Mouse (Mus musculus): ENCODE measurements around the gene Psph. TPM values are rescaled to one million over a fixed set of nuclear protein-coding genes. Genes with fewer than 3 reads are reported as not detected.
A peak's percentile ranks its signal among the peaks of the same experiment; 100 is the strongest.
"Not testable (repeated sequence)": the region's sequence is repeated elsewhere in the genome, so short reads cannot be mapped to it uniquely, and the experiment has no call there.

Psph gene
- polyA plus RNA-seq (2016; fragmentation: Nextera tagmentation; extraction: Ambion mirVana) = 33.8 and 39.3 TPM in 2 replicates

DNA sequence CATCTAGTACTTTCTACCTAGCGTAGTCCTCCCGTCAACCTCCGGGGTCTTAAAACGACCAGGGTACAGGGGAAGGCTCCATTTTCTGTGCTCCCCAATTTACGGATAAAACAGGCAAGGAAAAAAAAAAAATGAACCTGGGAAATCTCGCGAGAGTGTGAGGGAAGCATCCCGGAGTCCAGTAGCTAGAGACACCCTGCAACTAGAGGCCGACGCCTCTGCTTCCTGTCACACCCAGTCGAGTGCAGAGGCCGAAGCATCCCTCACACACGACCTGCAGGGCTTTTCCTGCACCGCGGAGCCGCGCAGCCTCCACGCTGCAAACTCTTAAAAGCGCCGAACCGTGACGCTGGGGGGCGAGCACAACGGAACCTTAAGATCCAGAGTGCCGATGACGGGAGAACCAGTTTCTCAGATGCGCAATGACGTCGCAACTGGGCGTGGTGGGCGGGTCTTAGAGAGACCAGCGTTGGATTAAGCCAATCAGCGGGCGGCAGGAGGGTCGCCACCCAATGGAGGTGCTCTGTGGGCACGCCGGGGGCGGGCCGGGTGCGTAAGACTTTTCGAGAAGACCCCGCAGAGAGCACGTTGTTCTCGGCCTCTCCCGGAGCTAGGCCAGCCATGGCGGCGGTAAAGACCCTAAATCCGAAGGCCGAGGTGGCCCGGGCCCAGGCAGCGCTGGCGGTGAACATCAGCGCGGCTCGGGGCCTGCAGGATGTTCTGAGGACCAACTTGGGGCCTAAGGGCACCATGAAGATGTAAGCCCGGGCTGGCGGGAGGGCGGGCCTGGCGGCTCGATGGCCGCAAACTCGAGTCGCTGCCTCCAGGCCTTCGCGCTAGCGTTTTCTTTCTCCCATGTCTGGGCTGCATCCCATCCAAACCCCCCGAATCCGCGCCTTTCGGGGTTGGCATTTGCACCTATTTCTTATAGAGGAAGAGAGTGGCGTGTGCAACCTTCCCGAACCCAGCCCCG, at the start of gene Psph:
TSS of gene Psph (minus strand) at position 632 of the 973 bp plus-strand sequence.
- Histone ChIP-seq H3K27ac (replicated peaks) (peak within 1 kb of the TSS; percentile 98), H3K36me3 (peaks cover 35% of the 10 kb centered on the region), H3K9me3 (no peaks in the 10 kb centered on the region), H3K27me3 (no peaks in the 10 kb centered on the region), H3K9ac (replicated peaks) (peak within 1 kb of the TSS; percentile 94), H3K4me2 (replicated peaks) (peak within 1 kb of the TSS; percentile 86), H3K4me1 (peaks cover 20% of the 10 kb centered on the region), H3K4me3 (peak within 1 kb of the TSS; percentile 91)
- WGBS = under 1% methylated on average over 73 of the region's 73 CpGs
- peak; percentile 99 for ATAC-seq (ENCODE audit: low FRiP score, low read depth)

GRCm38 (mm10) chr5:129790591-129790990, 3.3 kb upstream of the Psph start:
- H3K4me2 ChIP-seq (replicated peaks); H3K9me3 ChIP-seq; H3K27ac ChIP-seq (replicated peaks); H3K4me3 ChIP-seq; H3K27me3 ChIP-seq; H3K9ac ChIP-seq (replicated peaks); ATAC-seq (ENCODE audit: low FRiP score, low read depth): not testable (repeated sequence)
- peaks cover 58% of the 10 kb centered on the region for H3K36me3 ChIP-seq
- 98% methylated on average over 7 of the region's 8 CpGs for WGBS
- H3K4me1 ChIP-seq = peaks cover 20% of the 10 kb centered on the region

DNA sequence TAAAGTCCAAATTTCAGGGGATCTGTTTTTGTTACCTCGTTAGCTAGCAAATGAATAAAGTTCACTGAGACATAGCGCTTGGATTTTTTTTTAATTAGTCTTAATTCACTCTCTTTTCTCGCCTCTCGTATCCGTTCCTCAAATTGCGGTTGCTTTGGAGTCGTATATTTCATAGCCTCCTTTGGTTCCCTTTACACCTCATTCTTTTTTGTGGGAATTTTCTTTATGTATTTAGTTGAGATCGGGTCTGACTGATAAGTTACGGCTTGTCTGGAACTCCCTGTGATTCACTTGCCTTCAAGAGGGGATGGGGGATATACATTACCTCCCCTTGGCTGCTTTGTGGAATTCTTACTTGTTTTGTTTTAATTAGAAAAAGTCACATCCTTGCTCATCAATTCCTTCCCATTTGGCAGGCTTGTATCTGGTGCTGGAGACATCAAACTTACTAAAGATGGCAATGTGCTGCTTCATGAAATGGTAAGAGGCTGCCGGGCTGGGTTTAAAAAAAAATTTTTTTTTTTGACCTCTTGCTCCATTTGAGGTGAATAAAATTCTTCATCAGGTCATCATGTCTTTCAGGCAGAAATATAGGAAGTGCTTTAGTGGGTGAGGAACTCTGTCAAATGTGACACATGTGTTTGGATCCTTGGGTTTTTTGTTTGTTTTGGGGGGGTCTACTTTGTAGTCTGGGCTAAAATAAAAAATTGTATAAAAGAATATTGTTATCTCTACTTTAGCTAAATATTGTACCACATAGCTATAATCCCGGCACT, 757 bp upstream of the Psph start:
- Histone ChIP-seq H3K9ac (replicated peaks) (peak overlapping the region; percentile 94), H3K9me3 (no peaks in the 10 kb centered on the region), H3K4me3 (peak overlapping the region; percentile 91), H3K4me1 (peaks cover 20% of the 10 kb centered on the region), H3K27me3 (no peaks in the 10 kb centered on the region), H3K27ac (replicated peaks) (peak overlapping the region; percentile 98; the same call in 1 of the 2 replicates), H3K4me2 (replicated peaks) (peak overlapping the region; percentile 86), H3K36me3 (peaks cover 44% of the 10 kb centered on the region)
- ATAC-seq (ENCODE audit: low FRiP score, low read depth) = no peak
- WGBS = 13% methylated on average over 11 of the region's 11 CpGs

DNA sequence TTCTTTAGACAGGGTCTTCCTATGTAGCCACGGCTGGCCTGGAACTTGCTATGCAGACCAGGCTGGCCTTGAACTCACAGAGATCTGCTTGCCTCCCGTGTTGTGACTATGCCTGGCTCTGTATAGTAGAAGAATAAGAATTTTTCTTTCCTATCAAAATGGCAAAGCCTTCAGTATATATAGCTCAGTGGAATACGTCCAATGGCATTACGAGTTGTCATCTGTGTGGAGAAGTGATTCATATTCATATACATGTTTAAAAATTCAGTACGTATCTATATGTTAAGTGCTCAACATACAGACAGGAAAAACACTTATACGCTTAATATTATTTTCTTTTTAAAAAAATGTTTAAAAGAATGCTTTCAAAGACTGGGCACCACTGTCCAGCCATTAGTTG, 1.1 kb downstream of the Psph start:
- Histone ChIP-seq H3K4me2 (replicated peaks) (peak overlapping the region; percentile 52), H3K9me3 (no peaks in the 10 kb centered on the region), H3K4me1 (peaks cover 20% of the 10 kb centered on the region), H3K4me3 (peak overlapping the region; percentile 91), H3K27ac (replicated peaks) (peak overlapping the region; percentile 98), H3K27me3 (no peaks in the 10 kb centered on the region), H3K9ac (replicated peaks) (peak overlapping the region; percentile 94), H3K36me3 (peaks cover 26% of the 10 kb centered on the region)
- ATAC-seq (ENCODE audit: low FRiP score, low read depth) = no peak
- 82% methylated on average over 6 of the region's 6 CpGs for WGBS

- no peak overlapping the region for H3K9ac ChIP-seq (replicated peaks)
- H3K4me3 ChIP-seq = no peak overlapping the region
- H3K27me3 ChIP-seq = no peaks in the 10 kb centered on the region
- no peak overlapping the region for H3K4me2 ChIP-seq (replicated peaks)
- peaks cover 20% of the 10 kb centered on the region for H3K4me1 ChIP-seq
- H3K36me3 ChIP-seq = peaks cover 20% of the 10 kb centered on the region
- 86% methylated on average over 5 of the region's 5 CpGs for WGBS
- H3K27ac ChIP-seq (replicated peaks) = no peak overlapping the region
- no peak for ATAC-seq (ENCODE audit: low FRiP score, low read depth)
- H3K9me3 ChIP-seq = no peaks in the 10 kb centered on the region
Measured at GRCm38 (mm10) chr5:129785235-129785870, 1.9 kb downstream of the Psph start.

DNA sequence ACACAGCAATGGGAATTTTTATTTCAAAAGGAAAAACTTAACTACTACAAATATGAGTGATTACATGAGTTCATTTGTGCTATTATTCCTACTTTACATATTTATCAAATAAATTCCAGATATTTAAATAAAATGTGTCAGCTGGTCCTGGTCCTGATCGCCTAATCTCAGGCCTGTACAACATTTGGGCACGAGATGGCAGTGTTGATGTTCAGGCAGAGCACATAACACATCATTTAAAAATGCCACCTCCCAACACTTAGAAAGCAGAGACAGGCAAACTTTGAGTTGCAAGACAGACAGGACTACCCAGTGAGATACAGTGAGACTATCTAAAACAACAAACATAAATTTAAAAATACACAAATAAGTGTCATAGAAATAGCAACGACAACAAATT, 5.0 kb downstream of the Psph start:
- Histone ChIP-seq H3K4me1 (peaks cover 14% of the 10 kb centered on the region; the same call in 1 of the 2 replicates), H3K27ac (replicated peaks) (no peak overlapping the region), H3K27me3 (no peaks in the 10 kb centered on the region), H3K4me3 (no peak overlapping the region), H3K36me3 (no peaks in the 10 kb centered on the region), H3K9me3 (no peaks in the 10 kb centered on the region), H3K4me2 (replicated peaks) (no peak overlapping the region), H3K9ac (replicated peaks) (no peak overlapping the region)
- 50% methylated on average over 3 of the region's 3 CpGs for WGBS
- ATAC-seq (ENCODE audit: low FRiP score, low read depth) = no peak

GRCm38 (mm10) chr5:129780131-129780530, 7.1 kb downstream of the Psph start:
- WGBS = 95% methylated on average over 3 of the region's 3 CpGs
- Histone ChIP-seq H3K4me3 (no peak overlapping the region), H3K27me3 (no peaks in the 10 kb centered on the region), H3K36me3 (no peaks in the 10 kb centered on the region), H3K9ac (replicated peaks) (no peak overlapping the region), H3K4me1 (peaks cover 10% of the 10 kb centered on the region; the same call in 1 of the 2 replicates), H3K4me2 (replicated peaks) (no peak overlapping the region), H3K9me3 (no peaks in the 10 kb centered on the region), H3K27ac (replicated peaks) (no peak overlapping the region)
- ATAC-seq (ENCODE audit: low FRiP score, low read depth) = no peak

GRCm38 (mm10) chr5:129778996-129779716, 8.1 kb downstream of the Psph start:
- WGBS = 3% methylated on average over 32 of the region's 32 CpGs
- Histone ChIP-seq H3K27ac (replicated peaks) (no peak overlapping the region), H3K9me3 (no peaks in the 10 kb centered on the region), H3K36me3 (no peaks in the 10 kb centered on the region), H3K4me3 (peak overlapping the region; percentile 47), H3K27me3 (no peaks in the 10 kb centered on the region), H3K4me2 (replicated peaks) (peak overlapping the region; percentile 74), H3K9ac (replicated peaks) (peak overlapping the region; percentile 59), H3K4me1 (peaks cover 10% of the 10 kb centered on the region; the same call in 1 of the 2 replicates)
- peak; percentile 85 for ATAC-seq (ENCODE audit: low FRiP score, low read depth)

DNA sequence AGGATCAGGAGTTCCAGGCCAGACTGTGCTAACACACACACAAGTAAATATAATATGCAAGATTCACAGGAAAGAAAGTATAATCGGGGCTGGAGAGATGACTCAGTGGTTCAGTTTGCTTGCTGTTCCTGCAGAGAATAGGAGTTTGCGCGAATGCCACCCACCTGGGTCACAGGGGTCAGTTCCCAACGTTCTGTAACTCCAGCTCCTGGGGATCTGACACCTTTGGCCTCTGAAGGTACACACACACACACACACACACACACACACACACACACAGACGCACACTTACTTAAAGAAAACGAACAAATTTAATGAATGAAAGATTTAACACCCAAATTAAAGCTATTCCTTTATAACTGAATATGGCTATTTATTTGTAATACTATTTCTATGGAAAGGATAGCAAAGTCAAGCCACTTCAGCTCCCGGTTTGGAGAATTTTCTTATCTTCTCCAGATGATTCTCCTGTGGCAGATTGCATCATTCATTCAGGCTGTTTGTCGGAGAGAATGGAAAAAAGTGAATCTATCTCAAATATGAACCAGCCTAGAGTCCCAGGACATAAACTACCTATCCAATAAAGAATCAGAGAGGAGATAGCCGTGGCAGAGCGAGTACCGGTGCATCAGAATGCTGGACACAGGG, 8.8 kb downstream of the Psph start:
- WGBS = 50% methylated on average over 11 of the region's 11 CpGs
- peak overlapping the region; percentile 74 for H3K4me2 ChIP-seq (replicated peaks)
- no peaks in the 10 kb centered on the region for H3K36me3 ChIP-seq
- H3K4me1 ChIP-seq = peaks cover 10% of the 10 kb centered on the region; the same call in 1 of the 2 replicates
- peak overlapping the region; percentile 47 for H3K4me3 ChIP-seq
- H3K27ac ChIP-seq (replicated peaks) = no peak overlapping the region
- no peaks in the 10 kb centered on the region for H3K9me3 ChIP-seq
- H3K27me3 ChIP-seq = no peaks in the 10 kb centered on the region
- H3K9ac ChIP-seq (replicated peaks) = peak overlapping the region; percentile 59
- ATAC-seq (ENCODE audit: low FRiP score, low read depth) = no peak

GRCm38 (mm10) chr5:129774661-129775060, 12.6 kb downstream of the Psph start:
- H3K4me1 ChIP-seq = peaks cover 10% of the 10 kb centered on the region; the same call in 1 of the 2 replicates
- no peak overlapping the region for H3K4me3 ChIP-seq
- H3K27me3 ChIP-seq = no peaks in the 10 kb centered on the region
- no peaks in the 10 kb centered on the region for H3K36me3 ChIP-seq
- H3K4me2 ChIP-seq (replicated peaks) = no peak overlapping the region
- H3K9me3 ChIP-seq = no peaks in the 10 kb centered on the region
- no peak overlapping the region for H3K9ac ChIP-seq (replicated peaks)
- H3K27ac ChIP-seq (replicated peaks) = no peak overlapping the region
- 94% methylated on average over 3 of the region's 3 CpGs for WGBS
- no peak for ATAC-seq (ENCODE audit: low FRiP score, low read depth)

- H3K9me3 ChIP-seq; H3K27me3 ChIP-seq; H3K4me2 ChIP-seq (replicated peaks); H3K27ac ChIP-seq (replicated peaks); H3K9ac ChIP-seq (replicated peaks); H3K36me3 ChIP-seq; H3K4me3 ChIP-seq; H3K4me1 ChIP-seq; ATAC-seq (ENCODE audit: low FRiP score, low read depth): not testable (repeated sequence)
- 88% methylated on average over 4 of the region's 4 CpGs for WGBS
Measured at GRCm38 (mm10) chr5:129773330-129773729, 13.9 kb downstream of the Psph start.
